Mouse (Mus musculus) embryonic facial prominence, embryonic 14.5 days (tissue): ENCODE measurements around the gene Ppp1r9a. TPM values are rescaled to one million over a fixed set of nuclear protein-coding genes. Genes with fewer than 3 reads are reported as not detected.

ENCODE experiments used
- ATAC-seq: fragments of 200-750 bp; cut with Nextera tagmentation; 2 replicates; pipeline ENCODE4 v1.8.0; 2017; ENCODE audit warnings: low read depth, moderate number of reproducible peaks, moderate TSS enrichment
- DNase-seq: peaks from one replicate; pipeline ENCODE4 v3.0.0-alpha.2; 2015; ENCODE audit warnings: low spot score
- H3K27ac ChIP-seq: fragments of 300-500 bp; sonication (generic); replicated peaks from 2 replicates; pipeline ENCODE4 v1.5.1; 2014; ENCODE audit warnings: low read depth, mild to moderate bottlenecking, low read length, moderate library complexity
- H3K27me3 ChIP-seq: fragments of 300-500 bp; sonication (generic); replicated peaks from 2 replicates; pipeline ENCODE4 v1.6.1; 2014; ENCODE audit warnings: low read length; ENCODE audit not compliant: control insufficient read depth, insufficient read depth
- H3K36me3 ChIP-seq: fragments of 300-500 bp; sonication (generic); 2 replicates; pipeline ENCODE4 v1.6.1; 2014; ENCODE audit warnings: low read length, mixed read lengths; ENCODE audit not compliant: control insufficient read depth, insufficient read depth
- H3K4me1 ChIP-seq: fragments of 300-500 bp; sonication (generic); 2 replicates; pipeline ENCODE4 v1.6.1; 2014; ENCODE audit warnings: antibody characterized with exemption, low read length; ENCODE audit not compliant: control insufficient read depth, insufficient read depth
- H3K4me2 ChIP-seq: fragments of 300-500 bp; sonication (generic); 2 replicates; pipeline ENCODE4 v1.6.1; 2014; ENCODE audit warnings: low read depth, mild to moderate bottlenecking, low read length, moderate library complexity, mixed read lengths
- H3K4me3 ChIP-seq: fragments of 300-500 bp; sonication (generic); 2 replicates; pipeline ENCODE4 v1.5.1; 2014; ENCODE audit warnings: low read depth, mild to moderate bottlenecking, low read length
- H3K9ac ChIP-seq: fragments of 300-500 bp; sonication (generic); 2 replicates; pipeline ENCODE4 v1.6.1; 2014; ENCODE audit warnings: low read depth, mild to moderate bottlenecking, low read length, moderate library complexity, mixed read lengths
- H3K9me3 ChIP-seq: fragments of 300-500 bp; sonication (generic); 2 replicates; pipeline ENCODE4 v1.6.1; 2016; ENCODE audit warnings: low read length; ENCODE audit not compliant: control insufficient read depth
- WGBS: fragments of 180-500 bp; shearing (Covaris S2); extraction: QIAGEN DNeasy Blood & Tissue Kit; methylation state at CpG from one replicate; pipeline ENCODE4 v1.1.7; 2014; 5-methylcytosine and 5-hydroxymethylcytosine counted together
- polyA plus RNA-seq: library from polyadenylated mRNA; unstranded; fragments of >200 nt; fragmentation: Nextera tagmentation; extraction: Ambion mirVana; gene quantifications from 2 replicates; pipeline ENCODE4 v1.2.1, GENCODE M21; 2014

The Ppp1r9a gene
- polyA plus RNA-seq, 1 experiment from 2014 or later: 17.1 TPM

GRCm38 (mm10) chr6:5172571-5172970 lies 269.9 kb downstream of the Ppp1r9a start:
- Histone ChIP-seq H3K27me3 (no peaks in the 10 kb centered on the region), H3K9ac (no peak overlapping the region), H3K27ac (no peak overlapping the region), H3K4me2 (no peak overlapping the region), H3K4me1 (no peaks in the 10 kb centered on the region), H3K9me3 (no peaks in the 10 kb centered on the region), H3K4me3 (no peak overlapping the region), H3K36me3 (no peaks in the 10 kb centered on the region)
- 70% methylated on average over 9 of the region's 9 CpGs for WGBS
- DNase-seq: no peak
- ATAC-seq: no peak

- H3K27ac ChIP-seq: no peak overlapping the region
- no peaks in the 10 kb centered on the region for H3K27me3 ChIP-seq
- H3K9me3 ChIP-seq: no peaks in the 10 kb centered on the region
- no peak overlapping the region for H3K4me3 ChIP-seq
- ATAC-seq: no peak
- no peaks in the 10 kb centered on the region for H3K36me3 ChIP-seq
- WGBS: 76% methylated on average over 10 of the region's 10 CpGs
- no peak overlapping the region for H3K9ac ChIP-seq
- peaks cover 5% of the 10 kb centered on the region; the same call in 1 of the 2 replicates for H3K4me1 ChIP-seq
- H3K4me2 ChIP-seq: no peak overlapping the region
- DNase-seq: no peak
These were observed 271.6 kb downstream of the Ppp1r9a start for GRCm38 (mm10) chr6:5174179-5174812.

- Histone ChIP-seq H3K4me3 (peak overlapping the region; percentile 22), H3K9ac (peak overlapping the region; percentile 37; the same call in 1 of the 2 replicates), H3K4me1 (peaks cover 5% of the 10 kb centered on the region; the same call in 1 of the 2 replicates), H3K27ac (no peak overlapping the region; the same call in 1 of the 2 replicates), H3K4me2 (peak overlapping the region; percentile 56), H3K27me3 (no peaks in the 10 kb centered on the region), H3K9me3 (no peaks in the 10 kb centered on the region), H3K36me3 (no peaks in the 10 kb centered on the region)
- ATAC-seq: peak; percentile 74
- WGBS: 31% methylated on average over 19 of the region's 19 CpGs
- DNase-seq: peak; percentile 62
These were observed 275.5 kb downstream of the Ppp1r9a start for GRCm38 (mm10) chr6:5177967-5178891.

GRCm38 (mm10) chr6:5179189-5179588 lies 276.5 kb downstream of the Ppp1r9a start:
- no peak overlapping the region for H3K27ac ChIP-seq
- no peak overlapping the region for H3K4me3 ChIP-seq
- H3K4me1 ChIP-seq: peaks cover 5% of the 10 kb centered on the region; the same call in 1 of the 2 replicates
- H3K9ac ChIP-seq: no peak overlapping the region
- no peaks in the 10 kb centered on the region for H3K27me3 ChIP-seq
- WGBS: 68% methylated on average over 6 of the region's 6 CpGs
- no peak overlapping the region for H3K4me2 ChIP-seq
- H3K9me3 ChIP-seq: no peaks in the 10 kb centered on the region
- H3K36me3 ChIP-seq: no peaks in the 10 kb centered on the region
- ATAC-seq: no peak
- no peak for DNase-seq

- Histone ChIP-seq H3K36me3 (no peaks in the 10 kb centered on the region), H3K27me3 (no peaks in the 10 kb centered on the region), H3K4me1 (peaks cover 5% of the 10 kb centered on the region; the same call in 1 of the 2 replicates), H3K9ac (no peak overlapping the region), H3K9me3 (no peaks in the 10 kb centered on the region), H3K4me2 (no peak overlapping the region), H3K4me3 (no peak overlapping the region), H3K27ac (no peak overlapping the region)
- DNase-seq (peak; percentile 38), ATAC-seq (no peak)
- 72% methylated on average over 5 of the region's 5 CpGs for WGBS
These were observed 277.9 kb downstream of the Ppp1r9a start for GRCm38 (mm10) chr6:5180645-5181044.

GRCm38 (mm10) chr6:5186229-5186950 lies 283.7 kb downstream of the Ppp1r9a start:
- 58% methylated on average over 7 of the region's 7 CpGs for WGBS
- H3K4me3 ChIP-seq: no peak overlapping the region
- ATAC-seq: no peak; the same call in 1 of the 2 replicates

GRCm38 (mm10) chr6:5187586-5187985 lies 284.9 kb downstream of the Ppp1r9a start:
- Histone ChIP-seq H3K9ac (no peak overlapping the region), H3K4me3 (no peak overlapping the region), H3K27ac (no peak overlapping the region), H3K9me3 (no peaks in the 10 kb centered on the region), H3K27me3 (no peaks in the 10 kb centered on the region), H3K4me2 (no peak overlapping the region), H3K4me1 (no peaks in the 10 kb centered on the region), H3K36me3 (no peaks in the 10 kb centered on the region)
- no peak for DNase-seq
- ATAC-seq: no peak
- 58% methylated on average over 6 of the region's 6 CpGs for WGBS

More at GRCm38 (mm10) chr6:5186229-5186950, 283.7 kb downstream of the Ppp1r9a start:
- H3K4me1 ChIP-seq: no peaks in the 10 kb centered on the region
- H3K27me3 ChIP-seq: no peaks in the 10 kb centered on the region
- H3K9me3 ChIP-seq: no peaks in the 10 kb centered on the region
- H3K9ac ChIP-seq: no peak overlapping the region
- H3K27ac ChIP-seq: no peak overlapping the region
- DNase-seq: peak; percentile 26
- H3K36me3 ChIP-seq: no peaks in the 10 kb centered on the region
- H3K4me2 ChIP-seq: no peak overlapping the region

- Histone ChIP-seq H3K4me1 (no peaks in the 10 kb centered on the region), H3K27me3 (no peaks in the 10 kb centered on the region), H3K4me2 (no peak overlapping the region), H3K9ac (no peak overlapping the region), H3K9me3 (no peaks in the 10 kb centered on the region), H3K36me3 (no peaks in the 10 kb centered on the region), H3K4me3 (no peak overlapping the region), H3K27ac (no peak overlapping the region)
- WGBS: 63% methylated on average over 5 of the region's 5 CpGs
- ATAC-seq (no peak), DNase-seq (no peak)
These were observed 285.3 kb downstream of the Ppp1r9a start for GRCm38 (mm10) chr6:5188036-5188435.
